Mouse (Mus musculus): Measurements from ENCODE around the gene Rasgrp2.
A peak's percentile ranks its signal among the peaks of the same experiment; 100 is the strongest.

Rasgrp2 gene

DNA sequence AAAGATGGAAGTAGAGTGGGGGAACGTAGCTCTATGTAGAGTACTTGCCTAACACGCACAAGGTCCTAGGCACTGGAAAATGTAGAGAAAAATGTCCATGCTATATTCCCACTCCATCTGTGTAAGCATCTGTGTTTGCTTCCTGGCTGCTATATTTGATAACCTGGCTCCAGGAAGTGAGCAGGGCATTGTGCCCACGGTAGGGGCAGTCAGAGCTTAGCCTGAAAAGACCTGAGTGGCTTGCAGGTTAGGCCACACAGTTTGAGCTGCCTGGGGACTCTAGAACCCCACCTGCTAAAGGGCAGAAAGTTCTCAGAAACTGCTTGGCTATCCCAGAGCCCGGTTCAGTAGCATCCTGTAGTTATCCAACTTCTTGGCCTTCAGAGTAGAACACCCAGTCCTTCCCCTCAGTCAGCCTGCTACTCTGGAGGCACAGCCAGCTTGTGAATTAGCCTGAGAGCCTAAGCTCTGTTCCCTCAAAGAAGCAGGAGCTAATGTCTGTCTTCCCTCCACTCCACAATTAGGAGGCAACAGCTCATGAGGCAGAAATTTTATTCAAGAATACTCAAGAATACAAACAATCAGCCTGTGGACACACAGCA is 16.7 kb upstream of the Rasgrp2 start:
- no peak for DNase-seq (ENCODE audit: low spot score)

DNA sequence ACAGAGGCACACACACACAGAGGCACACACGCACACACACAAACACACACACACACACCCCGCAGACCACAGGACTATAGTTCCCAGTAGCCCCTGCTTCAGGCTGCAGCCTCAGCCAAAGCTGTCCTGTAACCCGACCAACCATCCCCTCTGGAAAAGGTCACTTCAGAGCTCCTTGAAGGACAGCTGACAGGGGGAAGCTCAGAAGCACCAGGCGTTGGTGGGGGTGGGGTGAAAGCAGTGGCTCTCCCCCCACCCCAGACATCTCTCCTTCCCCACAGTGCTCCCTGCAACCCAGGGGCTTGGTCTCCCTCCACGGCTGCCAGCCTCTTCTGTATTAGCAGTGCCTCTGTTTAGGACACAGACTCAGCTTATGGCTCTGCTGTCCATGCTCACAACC is 15.7 kb upstream of the Rasgrp2 start:
- DNase-seq (ENCODE audit: low spot score), result no peak

DNA sequence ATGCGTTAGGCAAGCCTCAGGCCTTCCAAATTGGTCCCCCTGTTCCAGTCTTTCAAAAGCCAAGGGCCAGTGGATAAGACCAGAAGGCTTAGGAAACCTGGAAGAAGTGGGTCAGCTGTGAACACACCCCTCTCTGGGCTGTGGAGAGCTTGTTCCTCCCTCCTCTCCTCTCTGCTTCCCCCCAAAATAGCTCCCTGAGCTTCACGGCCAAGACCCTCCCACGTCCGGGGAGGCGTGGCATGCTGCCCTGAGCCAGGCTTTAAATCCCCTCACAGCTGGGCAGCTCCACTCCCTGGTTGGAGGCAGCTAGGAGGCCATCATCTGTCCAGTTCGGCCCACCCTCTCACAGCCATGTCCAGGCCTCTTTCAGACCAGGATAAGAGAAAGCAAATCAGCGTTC is 15.0 kb upstream of the Rasgrp2 start, which contains the start of gene Pygm:
TSS of gene Pygm (plus strand) at position 272 of the 400 bp plus-strand sequence.
- DNase-seq (ENCODE audit: low spot score), result peak; percentile 68

DNA sequence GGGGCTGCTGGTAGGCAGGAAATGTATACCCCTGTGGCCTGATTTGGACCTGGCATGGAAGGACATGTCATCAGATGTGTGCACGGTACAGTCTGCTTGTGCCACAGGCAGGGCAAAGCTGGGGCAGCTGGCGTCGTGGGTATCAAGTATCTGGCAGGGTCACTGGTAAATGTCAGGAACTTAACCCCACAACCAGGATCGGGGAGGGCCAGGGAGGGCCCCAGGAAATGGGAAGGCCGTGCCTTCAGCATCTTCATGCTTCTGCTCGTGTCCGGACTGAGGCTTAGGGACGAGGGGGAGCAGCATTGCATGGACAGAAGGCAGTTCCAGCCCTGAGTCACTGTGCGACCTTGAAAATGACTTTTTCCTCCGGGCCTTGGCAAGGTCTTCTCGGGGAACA is 14.2 kb upstream of the Rasgrp2 start:
- DNase-seq (ENCODE audit: low spot score), result no peak

GRCm38 (mm10) chr19:6385419-6385818 is 13.7 kb upstream of the Rasgrp2 start:
- DNase-seq (ENCODE audit: low spot score), result no peak

GRCm38 (mm10) chr19:6385821-6386220 is 13.3 kb upstream of the Rasgrp2 start:
- DNase-seq (ENCODE audit: low spot score), result no peak

- no peak for DNase-seq (ENCODE audit: low spot score)
Measured at GRCm38 (mm10) chr19:6386234-6386633, 12.9 kb upstream of the Rasgrp2 start.

- no peak for DNase-seq (ENCODE audit: low spot score)
Measured at GRCm38 (mm10) chr19:6388006-6388405, 11.1 kb upstream of the Rasgrp2 start.

DNA sequence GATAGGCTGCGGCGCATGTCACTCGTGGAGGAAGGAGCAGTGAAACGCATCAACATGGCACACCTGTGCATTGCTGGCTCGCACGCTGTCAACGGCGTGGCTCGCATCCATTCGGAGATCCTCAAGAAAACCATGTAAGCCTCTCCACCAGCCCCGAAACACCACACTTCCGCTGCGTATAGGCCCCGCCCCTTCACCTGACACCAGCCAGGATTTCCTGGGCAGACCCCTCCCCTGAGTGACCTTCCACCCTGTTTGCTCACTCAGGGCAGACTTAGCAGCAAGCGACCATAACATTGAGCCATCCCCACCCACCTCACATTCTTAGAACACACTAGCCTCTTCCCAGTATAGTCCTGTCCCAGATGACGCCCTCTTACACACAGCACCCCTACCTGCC is 9.3 kb upstream of the Rasgrp2 start:
- DNase-seq (ENCODE audit: low spot score), result no peak

GRCm38 (mm10) chr19:6390251-6390650 is 8.9 kb upstream of the Rasgrp2 start:
- DNase-seq (ENCODE audit: low spot score), result no peak

GRCm38 (mm10) chr19:6392743-6393393 is 6.3 kb upstream of the Rasgrp2 start:
- DNase-seq (ENCODE audit: low spot score), result no peak

DNA sequence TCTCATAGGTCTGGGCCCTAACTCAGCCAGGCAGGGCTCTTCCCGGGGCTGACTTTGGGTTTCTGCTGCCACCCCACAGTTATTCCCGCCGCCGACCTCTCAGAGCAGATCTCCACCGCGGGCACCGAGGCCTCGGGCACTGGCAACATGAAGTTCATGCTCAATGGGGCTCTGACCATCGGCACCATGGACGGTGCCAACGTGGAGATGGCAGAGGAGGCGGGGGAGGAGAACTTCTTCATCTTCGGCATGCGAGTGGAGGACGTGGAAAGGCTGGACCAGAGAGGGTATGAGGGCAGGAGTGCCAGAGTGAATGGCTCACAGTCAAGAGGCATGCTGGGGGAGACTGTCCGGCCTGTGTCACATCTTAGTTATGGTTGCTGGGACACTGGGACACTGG is 5.5 kb upstream of the Rasgrp2 start:
- no peak for DNase-seq (ENCODE audit: low spot score)

GRCm38 (mm10) chr19:6396237-6396636 is 2.9 kb upstream of the Rasgrp2 start:
- DNase-seq (ENCODE audit: low spot score), result no peak

- no peak for DNase-seq (ENCODE audit: low spot score)
Measured at GRCm38 (mm10) chr19:6397582-6398249, 1.4 kb upstream of the Rasgrp2 start.

DNA sequence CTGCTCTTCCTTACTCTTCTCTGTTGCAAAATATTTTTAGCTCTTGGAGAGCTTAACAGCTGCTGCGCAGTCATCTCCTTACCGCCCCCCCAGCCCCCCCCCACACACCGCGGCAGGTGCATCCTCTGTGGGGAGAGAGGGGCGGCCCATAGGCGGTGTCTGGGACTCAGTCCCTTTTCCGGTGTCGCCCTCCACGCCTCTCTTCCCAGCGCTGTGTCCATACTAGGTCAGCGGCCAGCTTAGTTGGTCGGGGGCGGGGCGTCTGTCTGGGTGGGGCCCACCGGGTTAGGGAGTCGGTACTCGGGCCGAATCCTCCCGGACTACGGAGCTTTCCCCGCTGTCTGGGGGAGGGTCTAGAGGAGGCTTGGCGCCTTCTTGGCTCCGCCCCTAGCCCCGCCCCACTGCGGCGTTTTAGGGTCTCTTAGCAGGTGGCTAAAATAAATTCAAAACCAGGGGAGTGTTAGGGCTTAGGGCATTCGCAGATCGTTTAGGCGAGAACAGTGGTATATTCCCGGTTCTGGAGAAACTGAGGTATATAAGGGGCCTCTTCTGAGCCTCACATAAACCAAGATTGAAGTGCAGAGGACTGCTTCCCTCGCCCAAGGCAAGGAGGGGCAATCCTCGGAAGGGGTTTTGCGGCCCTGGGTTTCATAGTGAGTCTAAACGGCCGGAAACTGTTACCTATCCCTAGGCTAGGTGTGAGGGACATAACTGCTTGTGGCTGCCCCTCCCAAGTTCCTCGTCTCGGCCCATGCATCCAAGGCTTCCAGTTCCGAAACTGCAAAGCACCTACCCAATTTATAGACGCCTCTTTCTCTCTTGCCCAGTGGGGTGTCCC is 474 bp upstream of the Rasgrp2 start:
- peak; percentile 48 for DNase-seq (ENCODE audit: low spot score)

DNA sequence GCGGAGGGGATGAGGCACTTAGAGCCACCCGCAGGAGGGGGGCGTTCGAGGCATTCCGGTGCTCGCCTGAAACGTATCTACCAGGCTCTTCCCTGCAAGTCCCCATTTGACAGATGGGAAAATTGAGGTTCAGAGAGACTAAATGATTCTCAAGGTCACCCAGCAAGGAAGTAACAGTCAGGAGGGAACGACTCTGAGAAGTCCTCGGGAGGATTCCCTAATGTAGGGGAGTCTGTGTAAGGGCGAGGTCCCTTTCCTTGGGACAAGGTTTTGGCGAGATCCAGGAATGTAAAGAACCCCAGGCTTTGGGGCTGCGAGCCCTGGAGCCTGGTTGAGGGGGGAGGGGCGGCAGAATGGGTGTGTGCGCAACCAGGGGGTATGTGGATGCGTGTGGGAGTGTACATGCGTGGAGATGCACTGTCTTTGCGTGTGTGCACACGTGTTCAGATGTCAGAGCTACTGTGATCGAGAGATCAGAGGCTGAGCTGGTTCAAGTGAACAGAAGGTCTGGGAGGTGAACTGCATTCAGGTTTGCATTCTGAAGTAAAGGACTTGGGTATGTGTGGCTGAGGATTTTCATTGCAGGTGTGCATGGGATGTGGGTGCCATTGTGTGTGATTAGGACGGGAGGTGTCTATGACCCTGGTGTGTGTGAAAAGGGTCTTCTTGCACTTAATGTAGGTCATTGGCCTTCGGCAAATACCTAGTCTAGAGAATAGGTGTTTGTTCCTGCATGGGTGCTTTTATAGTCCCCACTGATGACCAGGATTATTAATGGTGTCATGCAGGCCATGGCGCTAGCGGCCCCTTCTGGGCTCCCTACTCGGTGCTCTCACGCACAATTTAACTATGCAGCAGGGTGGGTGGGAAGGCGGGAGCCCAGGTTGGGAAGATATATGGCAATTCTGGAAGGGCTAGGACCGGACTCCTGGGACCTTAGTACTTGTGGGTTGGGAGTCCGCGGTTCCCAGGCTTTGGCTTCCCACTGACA is 1.3 kb downstream of the Rasgrp2 start:
- DNase-seq (ENCODE audit: low spot score), result no peak

DNA sequence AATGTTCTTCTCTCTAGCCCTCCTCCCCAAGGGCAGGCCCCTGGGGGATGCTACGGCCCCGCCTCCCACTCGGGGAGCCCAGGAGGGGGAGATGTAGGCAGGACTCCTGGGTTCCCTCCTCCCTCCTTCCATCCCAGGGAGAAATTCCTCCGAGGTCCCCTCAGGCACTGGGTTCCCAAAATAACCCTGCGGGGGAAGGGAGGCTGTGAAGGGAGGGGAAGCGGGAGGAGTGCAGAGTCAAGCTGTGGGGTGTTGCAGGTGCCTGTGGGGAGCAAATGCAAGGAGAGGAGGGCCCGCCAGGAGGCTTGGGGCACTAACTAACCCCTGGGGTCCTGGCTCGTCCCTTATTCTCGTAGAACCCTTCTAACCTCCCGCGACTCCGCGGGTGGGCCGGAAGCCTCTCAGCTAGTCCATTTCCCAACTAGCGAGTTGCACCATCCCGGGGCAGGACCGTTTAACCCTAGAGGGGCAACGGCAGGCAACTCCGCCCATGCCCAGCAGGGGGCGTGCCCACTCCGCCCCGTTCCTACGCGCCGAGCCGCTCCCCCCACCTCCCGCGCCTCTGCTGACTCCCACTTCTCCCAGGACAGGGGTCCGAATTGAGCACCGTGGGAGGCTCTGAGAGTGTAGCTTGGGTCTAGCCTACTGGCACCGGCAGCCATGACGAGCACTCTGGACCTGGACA is 2.1 kb downstream of the Rasgrp2 start:
- DNase-seq (ENCODE audit: low spot score), result peak; percentile 74

DNA sequence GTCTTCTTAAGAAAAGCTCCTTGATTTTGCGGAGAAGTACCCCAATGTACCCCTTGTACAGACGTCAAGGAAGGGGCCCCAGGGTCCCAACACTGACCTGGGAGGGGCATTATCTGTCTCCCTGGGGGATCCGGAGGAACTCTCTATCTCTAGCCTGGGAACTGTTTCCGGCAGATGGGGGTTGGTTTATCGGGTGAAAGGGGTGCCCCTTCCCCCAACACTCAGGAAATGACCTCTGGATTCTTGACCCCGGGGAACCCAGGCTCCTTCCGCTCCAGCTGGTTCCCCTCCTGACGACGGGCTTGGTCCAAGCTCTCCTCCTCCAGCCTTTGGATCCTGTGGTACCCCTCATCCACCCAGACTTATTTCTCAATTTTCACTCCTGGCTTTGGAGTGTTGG is 2.8 kb downstream of the Rasgrp2 start:
- DNase-seq (ENCODE audit: low spot score), result no peak

- DNase-seq (ENCODE audit: low spot score), result no peak
Measured at GRCm38 (mm10) chr19:6403869-6404268, 4.7 kb downstream of the Rasgrp2 start.

DNA sequence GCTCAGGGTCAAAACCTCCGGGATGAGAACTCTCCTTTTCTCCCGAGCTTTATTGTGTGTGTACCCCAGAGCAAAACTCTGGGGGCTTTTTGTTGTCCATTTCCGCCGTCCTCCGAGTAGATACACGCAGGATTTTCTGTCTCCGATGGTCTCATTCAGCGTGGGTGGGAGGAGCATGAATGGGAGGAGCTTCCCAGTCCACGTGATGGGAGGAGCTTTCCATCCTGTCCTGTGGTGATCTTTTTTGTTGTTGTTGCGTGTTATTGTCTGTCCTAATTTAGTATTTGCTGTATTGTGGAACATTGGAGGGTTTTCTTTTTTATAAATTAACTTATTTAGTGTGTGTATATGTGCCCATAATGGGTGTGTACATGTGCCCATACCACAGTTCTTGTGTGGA is 6.3 kb downstream of the Rasgrp2 start:
- DNase-seq (ENCODE audit: low spot score), result no peak

DNA sequence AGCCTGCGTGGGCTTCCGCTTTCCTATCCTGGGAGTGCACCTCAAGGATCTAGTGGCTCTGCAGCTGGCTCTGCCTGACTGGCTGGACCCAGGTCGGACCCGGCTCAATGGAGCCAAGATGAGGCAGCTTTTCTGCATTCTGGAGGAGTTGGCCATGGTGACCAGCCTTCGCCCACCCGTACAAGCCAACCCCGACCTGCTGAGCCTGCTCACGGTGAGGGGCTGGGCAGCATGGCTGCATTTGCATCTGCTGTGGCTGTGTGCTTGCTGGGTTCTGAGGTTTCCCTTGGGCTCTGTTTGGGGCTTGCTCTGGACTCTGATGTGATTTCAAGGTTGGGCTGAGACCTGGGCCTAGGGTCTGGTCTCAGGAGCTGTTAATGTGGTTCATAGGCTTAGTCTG is 8.0 kb downstream of the Rasgrp2 start:
- no peak for DNase-seq (ENCODE audit: low spot score)
